Mouse (Mus musculus): Measurements from ENCODE around the gene Fam107b. TPM values are rescaled to one million over a fixed set of nuclear protein-coding genes. Genes with fewer than 3 reads are reported as not detected.

Gene Fam107b
- polyA plus RNA-seq, 1 experiment from 2014 or later: 35.4 TPM

DNA sequence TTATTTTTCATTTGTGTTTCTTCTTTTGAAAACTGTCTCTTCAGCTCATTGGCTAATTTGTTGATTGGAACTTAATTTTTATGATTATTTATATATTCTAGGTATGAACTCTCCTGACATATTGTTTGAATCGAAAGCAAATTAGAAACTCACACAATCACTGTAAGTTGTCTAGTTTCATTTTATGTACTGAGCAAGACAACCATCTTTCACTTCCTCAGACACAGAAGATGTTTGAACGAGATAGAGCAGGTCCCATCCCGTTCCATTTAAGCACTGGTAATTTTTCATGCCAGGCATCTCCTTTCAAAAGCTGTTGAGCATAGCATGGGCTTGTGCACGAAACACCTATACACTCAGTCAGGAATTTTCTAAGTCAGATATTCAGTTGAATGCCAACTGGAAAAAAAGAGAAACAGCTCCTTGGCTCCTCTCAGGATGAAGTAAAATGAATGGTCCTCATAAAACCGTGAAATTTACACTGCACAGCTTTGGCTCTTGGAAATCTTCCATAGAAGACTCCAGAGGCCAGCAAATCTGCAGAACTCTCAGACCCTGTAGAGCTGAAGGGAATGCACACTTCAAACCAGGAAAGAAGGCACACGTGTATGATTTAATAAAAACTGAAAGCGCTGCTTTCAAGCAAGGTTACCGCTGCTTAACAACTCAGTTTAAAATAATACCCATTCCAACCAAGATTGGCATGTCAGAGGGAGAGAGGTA is 8.1 kb downstream of the Fam107b start:
- Histone ChIP-seq H3K9ac (replicated peaks) (no peak overlapping the region), H3K9me3 (no peaks in the 10 kb centered on the region), H3K4me2 (no peak overlapping the region), H3K36me3 (no peaks in the 10 kb centered on the region), H3K27ac (no peak overlapping the region), H3K4me1 (replicated peaks) (no peaks in the 10 kb centered on the region), H3K4me3 (replicated peaks) (no peak overlapping the region), H3K27me3 (no peaks in the 10 kb centered on the region)
- no peak for ATAC-seq (ENCODE audit: insufficient number of reproducible peaks, insufficient read depth, low FRiP score, low TSS enrichment, low read depth)
- WGBS: 74% methylated on average over 8 of the region's 8 CpGs

DNA sequence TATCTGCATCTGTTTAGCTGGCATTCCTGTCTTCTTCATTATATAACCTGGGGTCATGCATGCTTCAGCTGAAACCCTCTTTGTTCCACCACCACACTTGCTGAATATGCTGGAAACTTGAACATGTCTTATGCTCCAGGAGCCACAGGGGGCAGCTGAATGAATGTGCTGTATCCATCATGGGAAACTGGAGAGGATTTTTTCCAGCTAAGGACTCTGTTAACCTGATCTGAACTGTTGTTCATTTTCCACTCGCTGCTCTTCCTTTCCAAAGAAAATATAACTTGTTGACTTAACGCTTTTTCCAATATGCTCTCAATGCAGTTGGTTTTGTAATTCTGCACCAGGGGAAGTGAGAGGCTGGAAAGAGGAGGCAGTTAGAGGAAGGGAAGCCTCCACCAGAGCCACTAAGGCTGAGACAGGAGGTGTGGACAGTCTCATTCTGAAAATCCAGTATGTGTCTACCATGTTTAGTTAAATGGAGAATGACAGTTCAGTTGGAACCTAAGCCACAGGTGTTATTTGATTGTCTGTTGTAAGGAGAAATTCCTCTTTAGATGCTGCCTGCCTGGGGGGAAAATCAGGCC is 9.1 kb downstream of the Fam107b start:
- H3K9me3 ChIP-seq: no peaks in the 10 kb centered on the region
- H3K9ac ChIP-seq (replicated peaks): no peak overlapping the region
- no peaks in the 10 kb centered on the region for H3K36me3 ChIP-seq
- no peak overlapping the region for H3K27ac ChIP-seq
- H3K4me2 ChIP-seq: no peak overlapping the region
- H3K27me3 ChIP-seq: no peaks in the 10 kb centered on the region
- no peak for ATAC-seq (ENCODE audit: insufficient number of reproducible peaks, insufficient read depth, low FRiP score, low TSS enrichment, low read depth)
- no peaks in the 10 kb centered on the region for H3K4me1 ChIP-seq (replicated peaks)
- H3K4me3 ChIP-seq (replicated peaks): no peak overlapping the region
- WGBS: 68% methylated on average over 2 of the region's 2 CpGs

DNA sequence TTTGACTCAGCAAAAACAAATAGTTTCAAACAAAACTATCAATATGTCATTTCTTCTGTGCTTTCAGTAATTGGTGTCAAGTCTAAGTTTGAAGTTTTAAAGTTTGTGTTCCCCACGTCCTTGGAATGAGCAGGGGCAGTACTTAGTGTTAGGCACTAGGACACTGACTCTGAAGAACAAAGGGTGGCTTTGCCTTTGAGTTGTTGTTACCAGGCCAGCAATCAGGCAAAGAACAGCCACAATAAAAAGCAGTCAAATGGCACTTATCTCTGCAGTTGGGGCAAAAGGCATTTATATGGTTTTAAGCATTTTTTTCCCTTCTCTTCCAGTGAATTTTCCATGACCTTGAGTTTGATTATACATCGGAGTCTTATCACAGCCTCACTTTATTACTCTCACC is 12.5 kb downstream of the Fam107b start:
- H3K27ac ChIP-seq: no peak overlapping the region
- 65% methylated on average over 2 of the region's 2 CpGs for WGBS
- H3K4me1 ChIP-seq (replicated peaks): no peaks in the 10 kb centered on the region
- no peak for ATAC-seq (ENCODE audit: insufficient number of reproducible peaks, insufficient read depth, low FRiP score, low TSS enrichment, low read depth)
- H3K27me3 ChIP-seq: no peaks in the 10 kb centered on the region
- H3K4me2 ChIP-seq: no peak overlapping the region
- H3K9ac ChIP-seq (replicated peaks): no peak overlapping the region
- no peak overlapping the region for H3K4me3 ChIP-seq (replicated peaks)
- no peaks in the 10 kb centered on the region for H3K9me3 ChIP-seq
- H3K36me3 ChIP-seq: no peaks in the 10 kb centered on the region

- ATAC-seq (ENCODE audit: insufficient number of reproducible peaks, insufficient read depth, low FRiP score, low TSS enrichment, low read depth): no peak
- H3K9me3 ChIP-seq: no peaks in the 10 kb centered on the region
- H3K4me2 ChIP-seq: no peak overlapping the region
- no peaks in the 10 kb centered on the region for H3K4me1 ChIP-seq (replicated peaks)
- 88% methylated on average over 3 of the region's 3 CpGs for WGBS
- no peak overlapping the region for H3K4me3 ChIP-seq (replicated peaks)
- H3K9ac ChIP-seq (replicated peaks): no peak overlapping the region
- no peak overlapping the region for H3K27ac ChIP-seq
- no peaks in the 10 kb centered on the region for H3K27me3 ChIP-seq
- no peaks in the 10 kb centered on the region for H3K36me3 ChIP-seq
Observed at GRCm38 (mm10) chr2:3585231-3585783, 15.0 kb downstream of the Fam107b start.

DNA sequence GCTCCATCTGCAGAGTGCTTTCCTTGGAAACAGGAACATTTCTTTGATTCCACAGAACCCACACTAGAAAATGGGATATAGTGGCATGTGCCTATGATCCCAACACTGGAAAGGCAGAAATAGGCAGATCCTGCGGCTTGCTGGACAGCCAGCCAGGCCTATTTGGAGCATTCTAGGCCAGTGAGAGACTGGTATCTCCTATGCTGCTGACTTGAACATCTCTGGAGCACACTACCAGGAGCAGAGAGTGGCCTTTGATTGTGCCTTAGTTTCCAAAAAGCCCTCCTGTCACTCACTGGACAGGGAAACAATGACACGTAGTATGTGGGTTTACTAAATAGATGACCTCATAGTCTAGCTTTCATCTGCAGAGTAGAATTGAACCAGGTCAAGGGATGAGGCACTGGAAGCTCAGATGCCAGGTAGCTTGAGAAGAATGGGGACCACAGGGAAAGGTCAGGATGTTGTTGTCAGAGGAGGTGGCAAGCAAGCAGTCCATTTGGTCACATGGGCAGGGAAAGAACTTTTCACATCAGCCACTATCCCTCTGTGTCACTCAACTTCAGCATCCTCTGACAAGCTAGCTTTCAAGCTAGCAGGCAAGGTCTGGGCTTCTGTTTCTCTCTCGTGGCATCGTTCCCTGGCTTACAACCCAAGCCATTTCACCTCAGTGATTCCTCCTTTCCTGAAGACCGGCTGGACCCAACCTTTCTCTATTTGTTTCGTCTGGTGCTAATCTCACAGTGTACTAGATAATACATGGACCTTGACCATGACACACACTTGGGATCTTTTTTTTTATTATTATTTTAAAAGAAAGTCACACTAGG is 20.0 kb downstream of the Fam107b start:
- ATAC-seq (ENCODE audit: insufficient number of reproducible peaks, insufficient read depth, low FRiP score, low TSS enrichment, low read depth): no peak
- Histone ChIP-seq H3K9me3 (no peaks in the 10 kb centered on the region), H3K36me3 (no peaks in the 10 kb centered on the region), H3K9ac (replicated peaks) (no peak overlapping the region), H3K27ac (no peak overlapping the region), H3K4me3 (replicated peaks) (no peak overlapping the region), H3K4me2 (no peak overlapping the region), H3K4me1 (replicated peaks) (no peaks in the 10 kb centered on the region), H3K27me3 (no peaks in the 10 kb centered on the region)
- 91% methylated on average over 6 of the region's 6 CpGs for WGBS

DNA sequence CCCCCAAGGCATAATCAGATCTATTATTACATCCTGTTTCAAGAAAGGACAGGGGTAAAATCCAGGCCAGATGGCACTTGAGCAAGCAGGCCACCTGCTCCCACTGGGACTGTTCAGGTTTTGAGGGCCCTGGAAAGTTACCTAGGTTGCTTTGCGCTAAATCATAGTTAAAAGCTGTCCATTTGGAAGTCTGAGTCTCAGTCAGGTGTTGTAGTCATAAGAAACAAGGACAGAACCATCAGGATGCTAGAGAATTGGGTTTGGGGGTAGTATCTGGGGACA is 20.6 kb downstream of the Fam107b start:
- WGBS: 80% methylated on average over 1 of the region's 1 CpGs
- Histone ChIP-seq H3K4me2 (no peak overlapping the region), H3K27ac (no peak overlapping the region), H3K27me3 (no peaks in the 10 kb centered on the region), H3K4me1 (replicated peaks) (no peaks in the 10 kb centered on the region), H3K36me3 (no peaks in the 10 kb centered on the region), H3K9ac (replicated peaks) (no peak overlapping the region), H3K4me3 (replicated peaks) (no peak overlapping the region), H3K9me3 (no peaks in the 10 kb centered on the region)
- ATAC-seq (ENCODE audit: insufficient number of reproducible peaks, insufficient read depth, low FRiP score, low TSS enrichment, low read depth): no peak

- no peak for ATAC-seq (ENCODE audit: insufficient number of reproducible peaks, insufficient read depth, low FRiP score, low TSS enrichment, low read depth)
- no peaks in the 10 kb centered on the region for H3K4me1 ChIP-seq (replicated peaks)
- H3K27me3 ChIP-seq: no peaks in the 10 kb centered on the region
- H3K36me3 ChIP-seq: no peaks in the 10 kb centered on the region
- H3K4me2 ChIP-seq: no peak overlapping the region
- 84% methylated on average over 2 of the region's 2 CpGs for WGBS
- H3K9me3 ChIP-seq: 0 out of 2 replicates have a peak, but pooled peaks cover 9% of the 10 kb centered on the region
- no peak overlapping the region for H3K27ac ChIP-seq
- no peak overlapping the region for H3K9ac ChIP-seq (replicated peaks)
- H3K4me3 ChIP-seq (replicated peaks): no peak overlapping the region
Observed at GRCm38 (mm10) chr2:3594663-3595318, 24.5 kb downstream of the Fam107b start.

DNA sequence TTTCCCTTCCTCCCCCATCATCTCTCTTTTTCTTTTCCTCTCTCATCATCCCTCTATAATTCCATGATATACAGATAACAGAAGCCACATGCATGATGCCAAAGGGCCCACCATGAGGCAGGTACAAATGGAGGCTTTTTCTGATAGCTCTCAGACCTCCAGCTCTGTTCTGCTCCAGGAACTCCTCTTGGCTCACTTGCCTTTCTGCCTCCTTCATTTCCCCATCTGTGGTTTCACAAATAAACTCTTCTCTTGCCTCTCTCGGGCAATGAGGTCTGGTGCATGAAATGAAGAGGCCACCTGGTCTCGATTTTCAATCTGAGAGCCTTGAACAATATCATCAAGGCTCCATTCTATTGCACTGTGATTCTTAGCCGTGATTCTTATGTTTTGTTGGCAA is 30.1 kb downstream of the Fam107b start:
- no peaks in the 10 kb centered on the region for H3K27me3 ChIP-seq
- H3K4me2 ChIP-seq: no peak overlapping the region
- H3K9ac ChIP-seq (replicated peaks): no peak overlapping the region
- no peak overlapping the region for H3K4me3 ChIP-seq (replicated peaks)
- no peak for ATAC-seq (ENCODE audit: insufficient number of reproducible peaks, insufficient read depth, low FRiP score, low TSS enrichment, low read depth)
- H3K36me3 ChIP-seq: no peaks in the 10 kb centered on the region
- no peaks in the 10 kb centered on the region for H3K4me1 ChIP-seq (replicated peaks)
- no peak overlapping the region for H3K27ac ChIP-seq
- 68% methylated on average over 3 of the region's 3 CpGs for WGBS
- 0 out of 2 replicates have a peak, but pooled peaks cover 9% of the 10 kb centered on the region for H3K9me3 ChIP-seq

GRCm38 (mm10) chr2:3602599-3602998 is 32.3 kb downstream of the Fam107b start:
- Histone ChIP-seq H3K27me3 (no peaks in the 10 kb centered on the region), H3K36me3 (no peaks in the 10 kb centered on the region), H3K4me2 (no peak overlapping the region), H3K9me3 (0 out of 2 replicates have a peak, but pooled peaks cover 1% of the 10 kb centered on the region), H3K9ac (replicated peaks) (no peak overlapping the region), H3K27ac (no peak overlapping the region), H3K4me1 (replicated peaks) (no peaks in the 10 kb centered on the region), H3K4me3 (replicated peaks) (no peak overlapping the region)
- 86% methylated on average over 3 of the region's 3 CpGs for WGBS
- ATAC-seq (ENCODE audit: insufficient number of reproducible peaks, insufficient read depth, low FRiP score, low TSS enrichment, low read depth): no peak

DNA sequence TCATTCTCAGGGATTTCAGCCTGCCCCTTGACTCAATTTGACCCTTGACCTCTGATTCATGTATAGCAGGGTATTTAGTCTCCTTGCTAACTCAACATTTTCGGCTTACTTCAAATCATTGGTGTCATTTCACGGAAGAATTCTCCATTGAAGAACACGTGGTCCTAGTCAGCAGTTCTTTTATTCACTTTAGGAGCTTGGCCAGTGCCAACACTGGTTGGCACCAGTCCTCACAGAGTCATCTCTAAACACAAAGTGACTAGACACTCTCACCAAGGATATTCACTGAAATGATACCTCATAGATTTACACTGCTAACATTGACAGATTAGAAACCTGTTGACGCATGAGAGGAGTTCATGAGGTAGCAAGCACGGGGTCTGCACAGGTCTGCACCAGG is 32.9 kb downstream of the Fam107b start:
- H3K4me1 ChIP-seq (replicated peaks): no peaks in the 10 kb centered on the region
- no peaks in the 10 kb centered on the region for H3K27me3 ChIP-seq
- no peak overlapping the region for H3K4me3 ChIP-seq (replicated peaks)
- no peak overlapping the region for H3K9ac ChIP-seq (replicated peaks)
- H3K27ac ChIP-seq: no peak overlapping the region
- WGBS: 83% methylated on average over 5 of the region's 5 CpGs
- H3K36me3 ChIP-seq: no peaks in the 10 kb centered on the region
- no peak overlapping the region for H3K4me2 ChIP-seq
- H3K9me3 ChIP-seq: no peaks in the 10 kb centered on the region
- no peak for ATAC-seq (ENCODE audit: insufficient number of reproducible peaks, insufficient read depth, low FRiP score, low TSS enrichment, low read depth)
